Mouse (Mus musculus) cerebellum, adult 2 months (tissue): ENCODE measurements around the gene Apoe. TPM values are rescaled to one million over a fixed set of nuclear protein-coding genes. Genes with fewer than 3 reads are reported as not detected.
A peak's percentile ranks its signal among the peaks of the same experiment; 100 is the strongest.

Experiments
- DNase-seq, 2 experiments: peaks; one replicate each; pipeline ENCODE4 v3.0.0; 2021
- H3K27ac ChIP-seq: fragments of 200-500 bp; 2 replicates; pipeline ENCODE4 v1.5.1; 2012; ENCODE audit warnings: low read length, control low read depth, inconsistent platforms; ENCODE audit not compliant: insufficient read depth
- H3K27me3 ChIP-seq: fragments of 200-500 bp; 2 replicates; pipeline ENCODE4 v1.6.1; 2012; ENCODE audit warnings: inconsistent platforms, mild to moderate bottlenecking, low read length, moderate library complexity; ENCODE audit not compliant: control insufficient read depth, insufficient read depth
- H3K4me1 ChIP-seq: fragments of 200-500 bp; 2 replicates; pipeline ENCODE4 v1.6.1; 2011; ENCODE audit warnings: low read length; ENCODE audit not compliant: control insufficient read depth, insufficient read depth
- H3K4me3 ChIP-seq: fragments of 200-500 bp; replicated peaks from 2 replicates; pipeline ENCODE3; 2011; ENCODE audit warnings: mild to moderate bottlenecking, low read depth, low read length, control low read depth; ENCODE audit not compliant: insufficient read depth
- CTCF ChIP-seq: fragments of 200-500 bp; IDR thresholded peaks from 2 replicates; pipeline ENCODE4 v1.5.1; 2011; ENCODE audit warnings: low read depth, mild to moderate bottlenecking, control low read depth, low read length, moderate library complexity, borderline replicate concordance; ENCODE audit not compliant: insufficient read depth
- POLR2A ChIP-seq: fragments of 200-500 bp; IDR thresholded peaks from 2 replicates; pipeline ENCODE4 v1.6.1; 2011; ENCODE audit warnings: low read length, control low read depth, borderline replicate concordance; ENCODE audit not compliant: insufficient read depth
- WGBS: fragments of 180-500 bp; shearing (Covaris S2); methylation state at CpG from one replicate; pipeline ENCODE4 v1.1.7; 2018; 5-methylcytosine and 5-hydroxymethylcytosine counted together
- polyA plus RNA-seq: library from polyadenylated mRNA; depleted of rRNA; stranded (reverse); fragments of >200 nt; gene quantifications from 2 replicates; pipeline ENCODE4 v1.2.3, GENCODE M21; 2012; rRNA removed

The Apoe gene
- polyA plus RNA-seq, 1 experiment = 2,936 TPM

DNA sequence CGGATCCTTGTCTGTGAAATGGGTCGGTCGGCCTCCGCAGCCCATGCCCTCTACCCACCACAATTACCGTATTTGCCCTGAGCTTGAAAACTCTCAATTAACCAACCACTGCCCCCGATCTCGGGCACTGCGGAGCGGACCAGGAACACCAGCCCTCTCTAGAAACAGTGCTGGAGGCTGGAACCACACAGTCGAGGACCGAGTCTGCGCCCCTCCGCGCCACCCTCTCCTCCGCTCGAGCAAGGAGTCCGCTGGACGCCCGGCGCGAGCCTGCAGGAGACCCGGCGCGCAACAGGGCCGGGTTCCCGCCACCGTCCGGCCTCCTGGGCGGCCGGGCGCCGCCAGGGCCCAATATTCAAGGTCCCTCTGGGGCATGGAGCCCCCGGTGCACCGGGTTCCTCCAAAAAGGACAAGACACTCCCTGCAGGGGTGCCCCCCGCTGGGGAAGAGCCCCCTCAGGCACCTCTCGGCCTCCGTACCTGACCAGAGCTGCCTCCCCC, 34.5 kb downstream of the Apoe start:
- Histone ChIP-seq H3K4me3 (peak overlapping the region; percentile 86), H3K4me1 (peaks cover 12% of the 10 kb centered on the region; the same call in 1 of the 2 replicates), H3K27me3 (no peaks in the 10 kb centered on the region), H3K27ac (0 out of 2 replicates have a peak overlapping the region, but pooled peaks have one; percentile 18)
- WGBS = under 1% methylated on average over 37 of the region's 37 CpGs
- no peak for DNase-seq
- TF ChIP-seq CTCF (no peak), POLR2A (no peak)

DNA sequence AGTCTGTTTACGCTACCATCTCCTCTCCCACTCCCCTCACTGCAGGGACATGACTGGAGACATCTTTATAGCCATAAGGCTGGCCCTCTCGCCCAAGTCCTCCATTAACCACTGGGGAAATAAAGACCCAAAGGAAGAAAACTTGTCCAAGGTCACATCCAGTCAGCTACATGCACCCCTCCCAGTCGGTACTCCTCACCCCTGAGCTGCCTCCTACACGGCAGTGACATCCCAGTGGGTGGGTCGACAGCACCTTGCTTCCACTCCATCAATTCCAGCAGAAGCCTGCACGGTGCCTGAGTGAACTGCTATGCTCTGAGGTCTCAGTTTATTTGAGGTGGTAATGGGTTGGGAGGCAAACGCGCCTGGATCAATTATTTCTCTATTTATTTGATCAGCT, 35.0 kb downstream of the Apoe start:
- 9% methylated on average over 8 of the region's 8 CpGs for WGBS
- H3K27ac ChIP-seq = no peak overlapping the region
- TF ChIP-seq POLR2A = no peak
- TF ChIP-seq CTCF = no peak
- H3K4me1 ChIP-seq = peaks cover 9% of the 10 kb centered on the region; the same call in 1 of the 2 replicates
- H3K4me3 ChIP-seq = peak overlapping the region; percentile 86
- H3K27me3 ChIP-seq = no peaks in the 10 kb centered on the region
- peak; percentile 20 to 30 for DNase-seq

DNA sequence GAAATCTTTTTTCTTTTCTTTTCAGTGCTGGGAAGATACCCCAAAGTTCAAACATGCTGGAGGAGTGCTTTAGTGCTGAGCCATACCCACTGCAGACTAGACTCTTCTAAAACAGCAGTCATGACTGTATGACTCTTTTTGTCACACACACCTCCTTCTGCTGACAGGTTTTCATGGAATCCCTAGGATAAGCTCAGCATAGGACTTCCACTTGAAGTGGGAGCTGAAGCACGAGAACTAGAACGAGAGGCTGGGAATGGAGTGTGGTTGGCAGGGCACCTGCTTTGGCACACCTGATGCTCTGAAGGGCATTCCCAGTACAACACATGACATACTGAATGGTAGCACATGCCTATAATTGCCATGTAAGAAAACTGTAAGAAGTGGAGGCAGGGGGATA, 46.4 kb downstream of the Apoe start:
- Histone ChIP-seq H3K4me3 (no peak overlapping the region), H3K27me3 (no peaks in the 10 kb centered on the region), H3K27ac (no peak overlapping the region), H3K4me1 (peaks cover 4% of the 10 kb centered on the region)
- TF ChIP-seq CTCF = no peak
- TF ChIP-seq POLR2A = no peak
- DNase-seq = no peak
- 85% methylated on average over 2 of the region's 2 CpGs for WGBS

DNA sequence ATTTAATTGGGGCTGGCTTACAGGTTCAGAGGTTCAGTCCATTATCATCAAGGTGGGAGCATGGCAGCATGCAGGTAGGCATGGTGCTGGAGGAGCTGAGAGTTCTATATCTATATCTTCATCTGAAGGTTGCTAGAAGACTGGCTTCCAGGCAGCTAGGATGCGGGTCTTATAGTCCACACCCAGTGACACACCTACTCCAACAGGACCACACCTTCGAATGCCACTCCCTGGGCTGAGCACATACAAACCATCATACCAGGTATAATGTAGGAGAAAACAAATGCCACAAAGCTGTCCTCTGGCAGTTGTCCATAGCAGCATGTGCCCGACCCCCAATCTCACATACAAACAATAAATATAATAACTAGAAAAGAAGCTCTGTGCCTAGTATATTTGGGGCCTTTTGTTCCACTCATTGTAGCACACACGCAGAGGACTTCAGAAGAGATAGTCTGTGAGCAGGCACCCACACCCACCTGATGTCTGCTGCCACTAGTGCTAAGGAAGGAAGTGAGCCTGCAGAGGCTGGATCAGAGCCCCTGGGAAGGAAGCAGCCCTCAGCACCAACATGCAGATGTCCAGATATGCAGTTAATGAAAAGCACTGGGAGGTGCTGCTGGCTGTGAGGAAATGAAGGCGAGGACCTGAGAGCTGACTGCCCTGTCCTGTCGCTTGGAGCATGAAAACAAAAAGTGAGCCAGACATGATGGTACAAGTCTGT, 47.8 kb downstream of the Apoe start:
- Histone ChIP-seq H3K4me1 (no peaks in the 10 kb centered on the region), H3K27ac (no peak overlapping the region), H3K27me3 (no peaks in the 10 kb centered on the region), H3K4me3 (no peak overlapping the region)
- WGBS = 90% methylated on average over 6 of the region's 6 CpGs
- TF ChIP-seq POLR2A (no peak), CTCF (no peak)
- DNase-seq = no peak

Other genes with a start within 250 kb of the Apoe start
- 50.3 and 52.8 TPM in 2 replicates for gene Mark4, start 240.4 kb downstream of the Apoe start, polyA plus RNA-seq
- gene Exoc3l2, start 235.9 kb downstream of the Apoe start, polyA plus RNA-seq = 0.21 and 0.57 TPM in 2 replicates
- gene Bloc1s3, start 190.8 kb downstream of the Apoe start, polyA plus RNA-seq = 8.6 and 9.2 TPM in 2 replicates
- gene Trappc6a, start 190.8 kb downstream of the Apoe start, polyA plus RNA-seq = 23.0 and 26.2 TPM in 2 replicates
- 1.3 and 1.8 TPM in 2 replicates for gene Nkpd1, start 181.3 kb downstream of the Apoe start, polyA plus RNA-seq
- 134 and 136 TPM in 2 replicates for gene Ppp1r37, start 136.1 kb downstream of the Apoe start, polyA plus RNA-seq
- 3.4 and 4.0 TPM in 2 replicates for gene Zfp296, start 121.9 kb downstream of the Apoe start, polyA plus RNA-seq
- gene Gemin7, start 121.6 kb downstream of the Apoe start, polyA plus RNA-seq = 86.1 and 87.2 TPM in 2 replicates
- 151 and 152 TPM in 2 replicates for gene Clasrp, start 94.7 kb downstream of the Apoe start, polyA plus RNA-seq
- 4.7 and 5.8 TPM in 2 replicates for gene Relb, start 69.8 kb downstream of the Apoe start, polyA plus RNA-seq
- 158 and 159 TPM in 2 replicates for gene Clptm1, start 34.2 kb downstream of the Apoe start, polyA plus RNA-seq
- not detected in 2 replicates for gene Apoc2, start 21.2 kb downstream of the Apoe start, polyA plus RNA-seq
- not detected in 2 replicates for gene Gm44805, start 17.8 kb downstream of the Apoe start, polyA plus RNA-seq
- gene Apoc4, start 17.7 kb downstream of the Apoe start, polyA plus RNA-seq = not detected in 2 replicates
- gene Apoc1, start 6.5 kb downstream of the Apoe start, polyA plus RNA-seq = 5.1 and 6.6 TPM in 2 replicates
- 125 TPM in 2 replicates for gene Tomm40, start 16.2 kb upstream of the Apoe start, polyA plus RNA-seq
- gene Nectin2, start 51.3 kb upstream of the Apoe start, polyA plus RNA-seq = 8.9 and 9.3 TPM in 2 replicates
- 24.7 and 25.3 TPM in 2 replicates for gene Bcam, start 71.8 kb upstream of the Apoe start, polyA plus RNA-seq
- not detected in 2 replicates for gene Cblc, start 97.6 kb upstream of the Apoe start, polyA plus RNA-seq
- gene Bcl3, start 123.6 kb upstream of the Apoe start, polyA plus RNA-seq = 0.80 and 0.84 TPM in 2 replicates
- gene Gm19345, start 152.8 kb upstream of the Apoe start, polyA plus RNA-seq = 6.9 and 8.2 TPM in 2 replicates
- gene Ceacam16, start 162.1 kb upstream of the Apoe start, polyA plus RNA-seq = 0.21 and 0.74 TPM in 2 replicates
- not detected in 2 replicates for gene Ceacam19, start 188.8 kb upstream of the Apoe start, polyA plus RNA-seq
- gene Pvr, start 222.0 kb upstream of the Apoe start, polyA plus RNA-seq = 7.4 and 7.5 TPM in 2 replicates